Mouse (Mus musculus) lung, adult 2 months (tissue): ENCODE results near the gene Susd6.

ENCODE experiments used
- CTCF ChIP-seq: fragments of 200-500 bp; IDR thresholded peaks from 2 replicates; pipeline ENCODE4 v1.5.1; 2011; ENCODE audit warnings: mild to moderate bottlenecking, low read length, control low read depth; ENCODE audit not compliant: insufficient read depth
- POLR2A ChIP-seq: fragments of 200-500 bp; IDR thresholded peaks from 2 replicates; pipeline ENCODE4 v1.6.1; 2011; ENCODE audit warnings: low read depth, mild to moderate bottlenecking, control low read depth, low read length, borderline replicate concordance; ENCODE audit errors: extremely low read depth

- no peak for TF ChIP-seq POLR2A
- TF ChIP-seq CTCF = no peak
Observed at GRCm38 (mm10) chr12:80857636-80858293, 67.5 kb downstream of the Susd6 start.
